Mouse (Mus musculus) limb, embryonic 11.5 days (tissue): Measurements from ENCODE around the gene C1rl. TPM values are rescaled to one million over a fixed set of nuclear protein-coding genes. Genes with fewer than 3 reads are reported as not detected.

Experiments used
- ATAC-seq: fragments of 200-750 bp; cut with Nextera tagmentation; 2 replicates; pipeline ENCODE4 v1.8.0; 2017; ENCODE audit warnings: low read depth; ENCODE audit not compliant: insufficient number of reproducible peaks, low FRiP score, low TSS enrichment
- DNase-seq: peaks from one replicate; pipeline ENCODE4 v3.0.0-alpha.2; 2015; ENCODE audit warnings: low spot score
- H3K27ac ChIP-seq: fragments of 300-500 bp; sonication (generic); replicated peaks from 2 replicates; pipeline ENCODE4 v1.5.1; 2014; ENCODE audit warnings: low read depth, mild to moderate bottlenecking, low read length
- H3K27me3 ChIP-seq: fragments of 300-500 bp; sonication (generic); 2 replicates; pipeline ENCODE4 v1.6.1; 2014; ENCODE audit warnings: mild to moderate bottlenecking, low read length, mixed read lengths; ENCODE audit not compliant: control insufficient read depth, insufficient read depth
- H3K36me3 ChIP-seq: fragments of 300-500 bp; sonication (generic); 2 replicates; pipeline ENCODE4 v1.6.1; 2014; ENCODE audit warnings: mild to moderate bottlenecking, low read length, moderate library complexity, mixed read lengths; ENCODE audit not compliant: control insufficient read depth, insufficient read depth
- H3K4me1 ChIP-seq: fragments of 300-500 bp; sonication (generic); 2 replicates; pipeline ENCODE4 v1.6.1; 2014; ENCODE audit warnings: low read length, mixed read lengths; ENCODE audit not compliant: control insufficient read depth, insufficient read depth
- H3K4me2 ChIP-seq: fragments of 300-500 bp; sonication (generic); 2 replicates; pipeline ENCODE4 v1.6.1; 2014; ENCODE audit warnings: low read depth, mild to moderate bottlenecking, moderate library complexity; ENCODE audit not compliant: severe bottlenecking
- H3K4me3 ChIP-seq: fragments of 300-500 bp; sonication (generic); 2 replicates; pipeline ENCODE4 v1.5.1; 2014; ENCODE audit warnings: low read depth, low read length
- H3K9ac ChIP-seq: fragments of 300-500 bp; sonication (generic); 2 replicates; pipeline ENCODE4 v1.6.1; 2014; ENCODE audit warnings: mild to moderate bottlenecking, low read length
- H3K9me3 ChIP-seq: fragments of 300-500 bp; sonication (generic); 2 replicates; pipeline ENCODE4 v1.6.1; 2016; ENCODE audit warnings: low read length; ENCODE audit not compliant: control insufficient read depth
- WGBS: fragments of 180-500 bp; shearing (Covaris S2); extraction: QIAGEN DNeasy Blood & Tissue Kit; methylation state at CpG from one replicate; pipeline ENCODE4 v1.1.7; 2014; 5-methylcytosine and 5-hydroxymethylcytosine counted together
- polyA plus RNA-seq: library from polyadenylated mRNA; unstranded; fragments of >200 nt; fragmentation: Nextera tagmentation; extraction: Ambion mirVana; gene quantifications from 2 replicates; pipeline ENCODE4 v1.2.1, GENCODE M21; 2014

C1rl gene
- polyA plus RNA-seq, 1 experiment from 2014 or later, result 0.33 TPM

DNA sequence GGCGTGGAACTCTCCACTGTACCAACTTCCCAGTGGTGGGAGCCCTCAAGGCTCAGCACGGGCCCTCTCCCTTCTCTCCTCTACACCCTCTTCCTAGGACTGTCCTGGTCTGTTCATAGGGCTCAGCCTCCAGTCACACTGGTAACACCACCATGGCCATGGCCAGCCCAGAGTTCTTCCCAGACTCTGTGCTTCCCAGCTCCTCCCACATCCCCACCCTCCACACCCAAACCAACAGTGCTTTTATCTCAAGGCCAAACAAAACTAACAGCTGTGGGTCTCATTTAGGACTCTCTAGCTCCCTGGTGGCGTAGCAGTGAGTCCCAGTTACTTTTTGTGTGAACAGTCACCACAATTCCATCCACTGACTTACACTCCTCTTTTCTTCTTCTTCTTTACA, 40.9 kb upstream of the C1rl start:
- Histone ChIP-seq H3K27ac (no peak overlapping the region), H3K4me1 (no peaks in the 10 kb centered on the region), H3K9me3 (no peaks in the 10 kb centered on the region), H3K27me3 (no peaks in the 10 kb centered on the region), H3K4me3 (no peak overlapping the region), H3K9ac (no peak overlapping the region), H3K4me2 (no peak overlapping the region), H3K36me3 (no peaks in the 10 kb centered on the region)
- WGBS, result 66% methylated on average over 3 of the region's 3 CpGs
- ATAC-seq (no peak), DNase-seq (no peak)

DNA sequence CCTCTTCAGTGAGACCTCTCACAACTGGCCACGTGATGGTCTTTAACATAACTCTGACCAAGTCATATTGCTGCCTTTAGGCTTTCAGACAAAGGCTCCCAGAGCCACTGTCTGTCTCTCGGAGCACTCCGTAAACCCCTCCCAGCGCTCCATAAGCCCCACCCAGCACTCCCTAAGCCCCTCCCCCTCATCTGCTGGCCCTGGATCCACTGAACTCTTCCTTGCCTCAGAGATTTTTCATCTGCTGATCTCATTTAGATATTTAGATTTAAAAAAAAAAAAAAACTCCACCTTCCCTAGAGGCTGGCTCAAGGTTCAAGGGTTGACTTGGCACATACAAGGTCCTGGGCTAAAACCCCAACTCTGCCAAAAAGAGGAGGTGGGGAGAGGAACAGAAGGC, 39.2 kb upstream of the C1rl start:
- Histone ChIP-seq H3K36me3 (no peaks in the 10 kb centered on the region), H3K27me3 (no peaks in the 10 kb centered on the region), H3K4me1 (no peaks in the 10 kb centered on the region), H3K9me3 (no peaks in the 10 kb centered on the region), H3K4me2 (no peak overlapping the region), H3K9ac (no peak overlapping the region), H3K27ac (no peak overlapping the region), H3K4me3 (no peak overlapping the region)
- no peak for ATAC-seq
- no peak for DNase-seq
- WGBS, result 45% methylated on average over 4 of the region's 4 CpGs

DNA sequence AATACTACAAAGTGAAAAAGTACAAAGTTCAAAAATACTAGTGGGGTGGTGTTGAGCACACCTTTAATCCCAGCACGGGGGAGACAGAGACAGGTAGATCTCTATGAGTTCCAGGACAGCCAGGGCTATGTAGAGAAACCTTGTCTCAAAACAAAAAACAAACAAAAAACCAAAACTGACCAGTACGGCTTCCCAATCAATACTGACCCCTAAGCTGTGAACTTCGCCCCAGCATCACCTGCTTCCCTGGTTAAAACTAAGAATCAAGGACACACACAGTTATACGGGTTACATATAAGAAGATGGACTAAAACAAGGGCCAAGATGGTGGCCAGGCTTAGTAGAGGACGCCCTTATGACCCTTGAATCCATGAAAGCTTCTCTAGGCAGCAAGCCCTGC, 36.7 kb upstream of the C1rl start:
- no peak overlapping the region for H3K27ac ChIP-seq
- WGBS, result 91% methylated on average over 5 of the region's 5 CpGs
- no peaks in the 10 kb centered on the region for H3K4me1 ChIP-seq
- H3K27me3 ChIP-seq, result no peaks in the 10 kb centered on the region
- H3K4me2 ChIP-seq, result no peak overlapping the region
- ATAC-seq (no peak), DNase-seq (no peak)
- H3K4me3 ChIP-seq, result no peak overlapping the region
- H3K9me3 ChIP-seq, result no peaks in the 10 kb centered on the region
- no peaks in the 10 kb centered on the region for H3K36me3 ChIP-seq
- no peak overlapping the region for H3K9ac ChIP-seq

DNA sequence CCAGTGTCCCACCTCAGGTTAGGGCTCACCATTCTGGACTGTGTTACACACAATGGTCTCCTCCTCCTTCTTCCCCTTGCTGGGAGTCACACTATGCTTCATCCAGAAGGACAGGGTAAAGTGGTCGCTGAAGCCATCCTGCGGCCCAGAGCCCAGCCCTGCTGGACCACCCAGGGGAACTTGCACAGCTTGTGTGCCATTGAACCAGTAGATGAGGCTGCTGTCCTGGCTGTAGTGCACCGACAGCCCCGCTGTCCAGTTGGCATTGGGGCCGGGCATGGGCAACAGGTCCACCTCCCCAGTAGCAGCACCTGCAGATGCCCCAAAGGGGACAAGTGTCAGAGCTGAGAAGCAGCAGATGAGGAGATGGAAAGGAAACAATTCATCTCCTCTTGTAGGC, 35.1 kb upstream of the C1rl start:
- no peaks in the 10 kb centered on the region for H3K4me1 ChIP-seq
- no peak overlapping the region for H3K4me3 ChIP-seq

DNA sequence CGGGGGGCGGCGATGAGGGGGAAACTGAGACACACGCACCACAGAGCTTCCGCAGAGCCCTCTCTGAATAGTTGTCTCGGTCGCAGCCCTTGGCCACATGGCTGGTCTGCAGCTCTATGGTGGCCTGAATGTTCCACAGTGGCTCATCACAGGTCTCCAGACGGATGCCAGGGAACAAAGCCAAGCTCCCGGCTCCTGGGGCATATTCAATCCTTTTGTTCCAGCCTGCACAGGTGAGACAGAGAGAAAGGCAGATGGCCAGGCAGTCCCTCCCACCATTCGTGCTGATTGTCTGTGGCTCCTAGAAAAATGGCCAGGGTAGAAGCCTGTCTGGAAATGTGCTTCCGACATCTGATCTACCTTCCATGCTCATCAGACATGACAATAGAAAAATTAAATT, 34.4 kb upstream of the C1rl start:
- 83% methylated on average over 11 of the region's 11 CpGs for WGBS
- no peak overlapping the region for H3K27ac ChIP-seq
- H3K36me3 ChIP-seq, result no peaks in the 10 kb centered on the region
- H3K9ac ChIP-seq, result no peak overlapping the region
- H3K9me3 ChIP-seq, result no peaks in the 10 kb centered on the region
- no peak overlapping the region for H3K4me2 ChIP-seq
- H3K4me1 ChIP-seq, result no peaks in the 10 kb centered on the region
- DNase-seq (no peak), ATAC-seq (no peak)
- H3K27me3 ChIP-seq, result no peaks in the 10 kb centered on the region
- H3K4me3 ChIP-seq, result no peak overlapping the region

More for the DNA sequence above, 35.1 kb upstream of the C1rl start:
- no peaks in the 10 kb centered on the region for H3K9me3 ChIP-seq
- no peaks in the 10 kb centered on the region for H3K36me3 ChIP-seq
- ATAC-seq (no peak), DNase-seq (no peak)
- no peaks in the 10 kb centered on the region for H3K27me3 ChIP-seq
- no peak overlapping the region for H3K27ac ChIP-seq
- no peak overlapping the region for H3K4me2 ChIP-seq
- H3K9ac ChIP-seq, result no peak overlapping the region
- 91% methylated on average over 5 of the region's 5 CpGs for whole genome bisulfite sequencing

DNA sequence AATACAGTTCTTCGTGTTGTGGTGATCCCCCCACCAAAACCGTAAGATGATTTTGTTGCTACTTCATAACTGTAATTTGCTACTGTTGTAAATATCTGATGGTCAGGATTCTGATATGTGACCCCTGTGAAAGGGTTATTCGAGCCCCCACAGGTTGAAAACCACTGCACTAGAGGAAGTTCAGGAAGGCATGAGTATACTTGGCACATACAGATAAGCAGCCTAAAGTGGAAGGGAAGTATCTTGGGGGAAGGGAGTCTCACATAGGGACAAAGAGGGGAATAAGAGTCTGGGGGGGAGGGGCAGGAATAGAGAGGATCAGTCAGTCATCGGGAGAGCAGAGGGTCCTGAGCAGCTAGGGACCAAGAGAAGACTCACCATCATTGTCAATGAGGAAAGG, 33.5 kb upstream of the C1rl start:
- ATAC-seq (no peak), DNase-seq (no peak)
- 93% methylated on average over 4 of the region's 4 CpGs for WGBS
- Histone ChIP-seq H3K27ac (no peak overlapping the region), H3K27me3 (peaks cover 4% of the 10 kb centered on the region; the same call in 1 of the 2 replicates), H3K4me2 (no peak overlapping the region), H3K9me3 (no peaks in the 10 kb centered on the region), H3K36me3 (no peaks in the 10 kb centered on the region), H3K9ac (no peak overlapping the region), H3K4me1 (no peaks in the 10 kb centered on the region), H3K4me3 (no peak overlapping the region)

DNA sequence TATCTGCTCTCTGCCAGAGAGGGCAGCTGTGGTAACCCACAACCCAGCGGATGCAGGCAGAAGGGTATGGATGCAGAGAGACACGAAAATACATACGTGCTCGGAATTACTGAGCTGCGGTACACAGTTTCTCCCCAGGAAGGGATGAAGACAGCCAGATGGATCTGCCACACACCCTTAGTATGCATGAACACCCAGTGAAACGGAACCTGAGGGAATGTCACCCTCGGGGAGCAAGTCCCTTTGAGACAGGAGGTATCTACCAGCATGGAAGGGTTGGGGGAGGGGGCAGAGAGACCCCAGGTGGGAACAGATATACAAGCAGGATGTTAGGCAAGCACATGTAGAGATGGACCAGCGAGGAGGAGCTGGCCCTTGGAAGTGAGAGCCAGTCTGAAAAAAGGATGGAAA, 29.0 kb upstream of the C1rl start:
- no peaks in the 10 kb centered on the region for H3K9me3 ChIP-seq
- no peaks in the 10 kb centered on the region for H3K36me3 ChIP-seq
- H3K4me1 ChIP-seq, result 0 out of 2 replicates have a peak, but pooled peaks cover 3% of the 10 kb centered on the region
- no peak for ATAC-seq
- WGBS, result 22% methylated on average over 8 of the region's 8 CpGs
- peak overlapping the region; percentile 35; the same call in 1 of the 2 replicates for H3K4me3 ChIP-seq
- no peak overlapping the region for H3K27ac ChIP-seq
- H3K9ac ChIP-seq, result no peak overlapping the region; the same call in 1 of the 2 replicates
- peak overlapping the region; percentile 57 for H3K4me2 ChIP-seq
- no peak for DNase-seq
- H3K27me3 ChIP-seq, result peaks cover 4% of the 10 kb centered on the region; the same call in 1 of the 2 replicates

DNA sequence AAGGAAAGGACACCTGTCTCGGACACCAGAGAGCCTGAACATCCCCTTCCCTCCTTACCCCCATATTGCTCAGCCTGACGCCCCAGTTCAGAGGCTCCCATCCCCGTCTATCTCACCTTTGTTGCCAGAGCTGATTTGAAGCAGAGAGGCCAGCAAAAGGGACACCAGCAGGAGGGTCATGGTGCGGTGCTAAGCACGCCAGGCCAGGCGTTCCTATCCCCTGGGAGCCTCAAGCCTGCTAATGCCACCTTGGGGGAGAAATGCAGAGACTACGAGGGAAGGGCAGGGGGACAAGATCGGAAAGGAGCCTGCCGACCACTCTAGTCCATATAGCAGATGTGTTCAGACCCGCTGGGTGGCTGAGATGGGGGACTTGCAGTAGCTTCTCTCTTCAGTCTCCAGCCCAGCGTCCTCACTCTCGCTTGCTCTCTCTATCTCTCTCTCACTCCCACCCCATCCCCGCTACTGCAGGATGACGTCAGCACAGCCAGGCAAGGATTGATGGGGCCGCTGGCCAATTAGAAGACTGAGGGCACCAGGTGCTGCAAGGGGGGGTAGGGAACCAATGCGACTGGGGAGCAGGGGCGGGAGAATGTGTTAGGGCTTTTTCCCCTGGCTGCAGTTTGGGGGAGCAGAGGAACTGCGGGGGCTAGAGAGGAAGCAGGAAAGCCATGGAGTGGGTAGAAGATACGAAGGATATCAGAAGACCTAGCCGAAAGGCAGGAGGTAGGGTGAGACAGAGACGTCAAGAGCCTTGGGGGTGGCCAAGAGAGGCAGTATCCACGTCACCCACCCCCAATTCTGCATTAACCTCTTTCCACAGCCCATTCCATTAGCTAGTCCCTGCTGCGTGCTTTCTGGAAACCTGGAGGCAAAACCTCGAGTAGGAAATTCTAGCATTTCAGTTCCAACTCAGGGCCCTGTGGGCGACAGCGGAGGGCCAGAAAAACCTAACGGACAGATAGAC, 28.3 kb upstream of the C1rl start, which contains the start of gene Clstn3:
Clstn3 (minus strand) TSS at position 490 of the 967 bp plus-strand sequence.
- H3K27ac ChIP-seq, result no peak within 1 kb of the TSS
- WGBS, result 9% methylated on average over 27 of the region's 27 CpGs
- DNase-seq (peak; percentile 86), ATAC-seq (peak; percentile 88)
- H3K4me1 ChIP-seq, result 0 out of 2 replicates have a peak, but pooled peaks cover 3% of the 10 kb centered on the region
- H3K27me3 ChIP-seq, result peaks cover 4% of the 10 kb centered on the region; the same call in 1 of the 2 replicates
- H3K4me3 ChIP-seq, result peak within 1 kb of the TSS; percentile 35
- H3K9me3 ChIP-seq, result no peaks in the 10 kb centered on the region
- H3K4me2 ChIP-seq, result peak within 1 kb of the TSS; percentile 57
- H3K36me3 ChIP-seq, result no peaks in the 10 kb centered on the region
- H3K9ac ChIP-seq, result peak within 1 kb of the TSS; percentile 53
